28 mouse cellular contexts compared by ENCODE assay signal in genomic region chr9:31910221-31910620, GRCm38 (mm10). TPM values are rescaled to one million over a fixed set of nuclear protein-coding genes. Genes with fewer than 3 reads are reported as not detected.
"Had no signal": no experiment of that assay in that cellular context is flagged by ENCODE, and none has a peak within 500 bp of the region (broad histone marks: within the 10 kb centered on the region; RNA-seq: fewer than 3 reads in every experiment).

No protein-coding gene starts in this region.

- H3K36me3 ChIP-seq: heart, embryonic 10.5 days; heart, embryonic 13.5 days; heart, embryonic 15.5 days; hindbrain, embryonic 13.5 days; hindbrain, embryonic 15.5 days; kidney, embryonic 15.5 days; liver, embryonic 12.5 days had no signal

- DNase-seq: gastrocnemius, postnatal 25 days; heart, adult 18-20 months; heart, postnatal 14 days; heart, postnatal 36 days; kidney, adult 11 months; kidney, adult 2 months; kidney, adult 9 months; kidney, postnatal 10 days; kidney, postnatal 36 days; layer of hippocampus, adult 9-11 months; layer of hippocampus, postnatal 36 days; lung, adult 18-20 months had no signal

- ATAC-seq: hindbrain, postnatal 0 days; intestine, embryonic 16.5 days; liver, embryonic 12.5 days had no signal

- H3K4me3 ChIP-seq: heart, embryonic 10.5 days; heart, embryonic 13.5 days; heart, embryonic 15.5 days; hindbrain, embryonic 13.5 days; hindbrain, embryonic 15.5 days; kidney, embryonic 15.5 days; liver, embryonic 12.5 days had no signal

- H3K27ac ChIP-seq: heart, embryonic 10.5 days; heart, embryonic 13.5 days; heart, embryonic 15.5 days; hindbrain, embryonic 13.5 days; hindbrain, embryonic 15.5 days; hindbrain, postnatal 0 days; kidney, embryonic 15.5 days; liver, embryonic 12.5 days; liver, embryonic 14.5 days had no signal

- H3K9me3 ChIP-seq: heart, embryonic 10.5 days; heart, embryonic 13.5 days; heart, embryonic 15.5 days; hindbrain, embryonic 13.5 days; hindbrain, embryonic 15.5 days; kidney, embryonic 15.5 days; liver, embryonic 12.5 days had no signal

- H3K4me2 ChIP-seq: heart, embryonic 13.5 days; heart, embryonic 15.5 days; hindbrain, embryonic 13.5 days; hindbrain, embryonic 15.5 days; kidney, embryonic 15.5 days; liver, embryonic 12.5 days had no signal

- H3K9ac ChIP-seq: heart, embryonic 13.5 days; heart, embryonic 15.5 days; hindbrain, embryonic 13.5 days; hindbrain, embryonic 15.5 days; kidney, embryonic 15.5 days; liver, embryonic 12.5 days; liver, embryonic 14.5 days had no signal

RNA-seq across cellular contexts. Expression of gene Barx2, which starts 3.0 kb away (rescaled TPM):
- total RNA-seq: granulocyte monocyte progenitor cell, adult 5-6 weeks; heart, postnatal 14 days; heart, postnatal 36 days; hematopoietic stem cell, adult 5-6 weeks had no signal
- polyA plus RNA-seq: heart, embryonic 15.5 days; heart, postnatal 0 days; hindbrain, embryonic 11.5 days; hindbrain, embryonic 13.5 days; liver, adult 2 months; liver, embryonic 12.5 days; liver, embryonic 14.5 days; liver, embryonic 16.5 days had no signal
